Mouse (Mus musculus) stomach, postnatal 0 days (tissue): Measurements from ENCODE around the gene Ltc4s.

Source experiments
- CTCF ChIP-seq: IDR thresholded peaks from 2 replicates; pipeline ENCODE4 v1.5.1; 2016; ENCODE audit warnings: antibody characterized with exemption, low read depth, mild to moderate bottlenecking, moderate library complexity
- EP300 ChIP-seq: optimal IDR thresholded peaks from 2 replicates; pipeline ENCODE3; 2016; ENCODE audit warnings: antibody characterized with exemption

- no peak for TF ChIP-seq CTCF
- TF ChIP-seq EP300 = no peak
Observed at GRCm38 (mm10) chr11:50285696-50286095, 47.3 kb upstream of the Ltc4s start.
